Mouse (Mus musculus): ENCODE results near the gene Gnl3. TPM values are rescaled to one million over a fixed set of nuclear protein-coding genes. Genes with fewer than 3 reads are reported as not detected.

Gene Gnl3
- total and polyA plus RNA-seq, 3 experiments: 136 to 365 (median 321) TPM

DNA sequence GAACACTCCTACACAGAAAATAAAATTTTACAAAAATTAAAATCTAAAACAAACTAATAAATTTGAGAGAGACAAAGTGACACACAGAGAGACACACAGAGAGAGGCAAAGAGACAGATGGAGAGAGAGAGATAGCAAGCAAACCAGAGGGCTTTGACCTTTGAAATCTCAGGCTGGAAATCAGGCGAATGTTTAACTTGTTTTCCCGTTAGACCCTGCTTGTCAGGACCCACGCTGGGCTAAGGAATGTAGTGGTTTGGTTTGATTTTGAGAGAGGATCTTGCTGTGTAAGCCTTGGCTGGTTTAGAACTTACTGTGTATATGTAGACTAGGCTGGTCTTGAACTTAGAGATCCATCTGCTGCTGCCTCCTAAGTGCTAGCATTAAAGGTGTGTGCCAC lies 42.7 kb downstream of the Gnl3 start:
- TF ChIP-seq KAT2A (IDR thresholded peaks at IDR 0.05; ENCODE audit: insufficient replicate concordance, low read length) (no peak), NELFE (IDR thresholded peaks at IDR 0.05; ENCODE audit: low read depth, low read length) (no peak), JUND (conservative IDR thresholded peaks at IDR 0.05; ENCODE audit: low read depth, low read length) (no peak), ZC3H11A (IDR thresholded peaks at IDR 0.05; ENCODE audit: low read depth, low read length) (no peak), USF2 (conservative IDR thresholded peaks at IDR 0.05; ENCODE audit: low read depth, low read length) (no peak), JUN (IDR thresholded peaks at IDR 0.05; ENCODE audit: insufficient read depth, low read depth, low read length) (no peak), HCFC1 (IDR thresholded peaks at IDR 0.05; ENCODE audit: low read depth, low read length) (no peak), SMC3 (IDR thresholded peaks at IDR 0.05; ENCODE audit: low read depth, low read length) (no peak), NRF1 (IDR thresholded peaks at IDR 0.05; ENCODE audit: low read depth, low read length) (no peak), EP300 (IDR thresholded peaks at IDR 0.05; ENCODE audit: low read length) (no peak)
- no peaks in the 10 kb centered on the region for H3K79me2 ChIP-seq (replicated peaks; ENCODE audit: control insufficient read depth, extremely low read depth, insufficient read depth, poor library complexity, severe bottlenecking)
- H3K4me2 ChIP-seq (ENCODE audit: insufficient read depth, low read depth, poor library complexity, severe bottlenecking): no peak overlapping the region
- H3K27me3 ChIP-seq (replicated peaks): no peaks in the 10 kb centered on the region
- no peak for DNase-seq (ENCODE audit: extremely low read depth)
- dilution Hi-C loops (cut with MboI; ENCODE audit: extremely low pct_ligation_motif_present, extremely low pct_unique_long_range_greater_than_20kb, low sequenced_read_pairs) (no loop called here), in situ Hi-C loops (cut with MboI; ENCODE audit: low pct_ligation_motif_present, low pct_unique_long_range_greater_than_20kb, low sequenced_read_pairs) (no loop called here)
- H3K9ac ChIP-seq (ENCODE audit: insufficient read depth, low read depth): no peak overlapping the region
- no peaks in the 10 kb centered on the region for H3K4me1 ChIP-seq (ENCODE audit: control insufficient read depth in 1 of 2, insufficient read depth in 2 of 2)
- no peak overlapping the region for H3K4me3 ChIP-seq (replicated peaks in 1 of 3; ENCODE audit: low read depth in 2 of 3, low read length in 2 of 3, poor library complexity in 1 of 3)
- no peaks in the 10 kb centered on the region for H3K9me3 ChIP-seq (replicated peaks; ENCODE audit: low read length)
- H3K27ac ChIP-seq (ENCODE audit: insufficient read depth, low read depth): no peak overlapping the region
- peaks cover 18 to 62% of the 10 kb centered on the region in 2 experiments for H3K36me3 ChIP-seq (replicated peaks in 1 of 2; ENCODE audit: control insufficient read depth in 1 of 2, insufficient read depth in 1 of 2, low read length in 1 of 2)

DNA sequence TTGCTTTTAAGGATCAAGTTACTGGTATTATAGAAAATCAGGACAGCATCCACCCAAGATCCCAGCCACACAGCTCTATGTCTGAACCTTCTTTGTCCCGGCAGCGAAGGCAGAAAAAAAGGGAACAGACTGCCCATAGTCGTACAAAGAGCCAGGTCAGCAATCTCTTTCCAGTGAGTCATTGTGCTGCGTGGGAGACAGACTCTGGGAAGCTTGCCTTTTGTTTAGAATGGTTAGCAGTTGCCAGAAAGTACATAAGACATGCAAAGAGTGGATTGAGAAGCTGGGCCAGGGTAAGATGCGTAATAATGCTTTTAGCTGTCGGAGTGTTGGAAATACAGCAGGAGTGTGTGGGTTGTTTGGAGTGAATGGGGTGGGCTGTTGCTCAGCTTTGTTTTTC lies 44.7 kb downstream of the Gnl3 start:
- no peaks in the 10 kb centered on the region for H3K9me3 ChIP-seq (replicated peaks; ENCODE audit: low read length)
- no peak overlapping the region for H3K9ac ChIP-seq (ENCODE audit: insufficient read depth, low read depth)
- no peak overlapping the region for H3K4me3 ChIP-seq (replicated peaks in 1 of 3; ENCODE audit: low read depth in 2 of 3, low read length in 2 of 3, poor library complexity in 1 of 3)
- no peaks in the 10 kb centered on the region for H3K4me1 ChIP-seq (ENCODE audit: control insufficient read depth in 1 of 2, insufficient read depth in 2 of 2)
- peaks cover 22 to 68% of the 10 kb centered on the region in 2 experiments for H3K36me3 ChIP-seq (replicated peaks in 1 of 2; ENCODE audit: control insufficient read depth in 1 of 2, insufficient read depth in 1 of 2, low read length in 1 of 2)
- DNase-seq (ENCODE audit: extremely low read depth): no peak
- in situ Hi-C loops (cut with MboI; ENCODE audit: low pct_ligation_motif_present, low pct_unique_long_range_greater_than_20kb, low sequenced_read_pairs) (no loop called here), dilution Hi-C loops (cut with MboI; ENCODE audit: extremely low pct_ligation_motif_present, extremely low pct_unique_long_range_greater_than_20kb, low sequenced_read_pairs) (no loop called here)
- no peak overlapping the region for H3K4me2 ChIP-seq (ENCODE audit: insufficient read depth, low read depth, poor library complexity, severe bottlenecking)
- no peak for TF ChIP-seq SMC3 (IDR thresholded peaks at IDR 0.05; ENCODE audit: low read depth, low read length)
- TF ChIP-seq HCFC1 (IDR thresholded peaks at IDR 0.05; ENCODE audit: low read depth, low read length): no peak
- no peak for TF ChIP-seq GABPA (IDR thresholded peaks at IDR 0.05; ENCODE audit: insufficient replicate concordance, low read depth, low read length)
- TF ChIP-seq NRF1 (IDR thresholded peaks at IDR 0.05; ENCODE audit: low read depth, low read length): no peak
- no peaks in the 10 kb centered on the region for H3K27me3 ChIP-seq (replicated peaks)
- no peak overlapping the region for H3K27ac ChIP-seq (ENCODE audit: insufficient read depth, low read depth)
- no peaks in the 10 kb centered on the region for H3K79me2 ChIP-seq (replicated peaks; ENCODE audit: control insufficient read depth, extremely low read depth, insufficient read depth, poor library complexity, severe bottlenecking)

Other genes with a start within 250 kb of the Gnl3 start
- gene Tmem110, start 193.6 kb downstream of the Gnl3 start, total RNA-seq (2012; rRNA removed): 15.7 and 19.4 TPM in 2 replicates
- gene Tmem110, start 193.6 kb downstream of the Gnl3 start, total RNA-seq (2014; rRNA removed): 10.3 and 10.4 TPM in 2 replicates
- 25.1 and 26.2 TPM in 2 replicates for gene Tmem110, start 193.6 kb downstream of the Gnl3 start, polyA plus RNA-seq (2012; ENCODE audit: insufficient read length, low read depth)
- gene Mustn1, start 140.0 kb downstream of the Gnl3 start, total RNA-seq (2012; rRNA removed): 0.29 and 0.30 TPM in 2 replicates
- gene Mustn1, start 140.0 kb downstream of the Gnl3 start, total RNA-seq (2014; rRNA removed): 0.19 TPM in 1 of 2 replicates, not detected in the other
- 0.33 and 0.44 TPM in 2 replicates for gene Mustn1, start 140.0 kb downstream of the Gnl3 start, polyA plus RNA-seq (2012; ENCODE audit: insufficient read length, low read depth)
- gene Itih4, start 132.7 kb downstream of the Gnl3 start, total RNA-seq (2012; rRNA removed): not detected in 2 replicates
- not detected in 2 replicates for gene Itih4, start 132.7 kb downstream of the Gnl3 start, total RNA-seq (2014; rRNA removed)
- not detected in 2 replicates for gene Itih4, start 132.7 kb downstream of the Gnl3 start, polyA plus RNA-seq (2012; ENCODE audit: insufficient read length, low read depth)
- not detected in 2 replicates for gene Itih3, start 95.4 kb downstream of the Gnl3 start, total RNA-seq (2012; rRNA removed)
- gene Itih3, start 95.4 kb downstream of the Gnl3 start, total RNA-seq (2014; rRNA removed): not detected in 2 replicates
- not detected in 2 replicates for gene Itih3, start 95.4 kb downstream of the Gnl3 start, polyA plus RNA-seq (2012; ENCODE audit: insufficient read length, low read depth)
- 0.04 TPM in 1 of 2 replicates, not detected in the other for gene Itih1, start 75.9 kb downstream of the Gnl3 start, total RNA-seq (2012; rRNA removed)
- gene Itih1, start 75.9 kb downstream of the Gnl3 start, total RNA-seq (2014; rRNA removed): not detected in 2 replicates
- not detected in 2 replicates for gene Itih1, start 75.9 kb downstream of the Gnl3 start, polyA plus RNA-seq (2012; ENCODE audit: insufficient read length, low read depth)
- gene Nek4, start 67.8 kb downstream of the Gnl3 start, total RNA-seq (2012; rRNA removed): 15.5 and 17.4 TPM in 2 replicates
- gene Nek4, start 67.8 kb downstream of the Gnl3 start, total RNA-seq (2014; rRNA removed): 17.1 and 17.5 TPM in 2 replicates
- 17.6 and 18.3 TPM in 2 replicates for gene Nek4, start 67.8 kb downstream of the Gnl3 start, polyA plus RNA-seq (2012; ENCODE audit: insufficient read length, low read depth)
- 12.6 and 13.8 TPM in 2 replicates for gene Glt8d1, start 17.8 kb downstream of the Gnl3 start, total RNA-seq (2012; rRNA removed)
- gene Glt8d1, start 17.8 kb downstream of the Gnl3 start, total RNA-seq (2014; rRNA removed): 22.5 and 24.9 TPM in 2 replicates
- gene Glt8d1, start 17.8 kb downstream of the Gnl3 start, polyA plus RNA-seq (2012; ENCODE audit: insufficient read length, low read depth): 11.1 and 11.7 TPM in 2 replicates
- 150 and 179 TPM in 2 replicates for gene Spcs1, start 17.5 kb downstream of the Gnl3 start, total RNA-seq (2012; rRNA removed)
- gene Spcs1, start 17.5 kb downstream of the Gnl3 start, total RNA-seq (2014; rRNA removed): 344 and 351 TPM in 2 replicates
- gene Spcs1, start 17.5 kb downstream of the Gnl3 start, polyA plus RNA-seq (2012; ENCODE audit: insufficient read length, low read depth): 176 and 181 TPM in 2 replicates
- 20.4 and 25.6 TPM in 2 replicates for gene Pbrm1, start within 50 bp of the Gnl3 start, total RNA-seq (2012; rRNA removed)
- gene Pbrm1, start within 50 bp of the Gnl3 start, total RNA-seq (2014; rRNA removed): 22.6 and 24.6 TPM in 2 replicates
- 22.5 and 28.8 TPM in 2 replicates for gene Pbrm1, start within 50 bp of the Gnl3 start, polyA plus RNA-seq (2012; ENCODE audit: insufficient read length, low read depth)
- gene Smim4, start 109.8 kb upstream of the Gnl3 start, total RNA-seq (2012; rRNA removed): 38.0 and 45.8 TPM in 2 replicates
- 13.5 and 19.1 TPM in 2 replicates for gene Smim4, start 109.8 kb upstream of the Gnl3 start, total RNA-seq (2014; rRNA removed)
- 24.0 and 26.1 TPM in 2 replicates for gene Smim4, start 109.8 kb upstream of the Gnl3 start, polyA plus RNA-seq (2012; ENCODE audit: insufficient read length, low read depth)
- gene Nt5dc2, start 111.9 kb upstream of the Gnl3 start, total RNA-seq (2012; rRNA removed): 41.6 and 52.5 TPM in 2 replicates
- gene Nt5dc2, start 111.9 kb upstream of the Gnl3 start, total RNA-seq (2014; rRNA removed): 2.9 and 4.0 TPM in 2 replicates
- 3.3 and 5.7 TPM in 2 replicates for gene Nt5dc2, start 111.9 kb upstream of the Gnl3 start, polyA plus RNA-seq (2012; ENCODE audit: insufficient read length, low read depth)
- 3.9 and 4.4 TPM in 2 replicates for gene Stab1, start 149.5 kb upstream of the Gnl3 start, total RNA-seq (2012; rRNA removed)
- 4.6 and 5.8 TPM in 2 replicates for gene Stab1, start 149.5 kb upstream of the Gnl3 start, total RNA-seq (2014; rRNA removed)
- gene Stab1, start 149.5 kb upstream of the Gnl3 start, polyA plus RNA-seq (2012; ENCODE audit: insufficient read length, low read depth): 11.2 TPM in 2 replicates
- gene Tnnc1, start 189.2 kb upstream of the Gnl3 start, total RNA-seq (2012; rRNA removed): 0.25 and 0.29 TPM in 2 replicates
- gene Tnnc1, start 189.2 kb upstream of the Gnl3 start, total RNA-seq (2014; rRNA removed): 0.63 and 0.86 TPM in 2 replicates
- 0.66 and 1.0 TPM in 2 replicates for gene Tnnc1, start 189.2 kb upstream of the Gnl3 start, polyA plus RNA-seq (2012; ENCODE audit: insufficient read length, low read depth)
- 76.1 and 85.2 TPM in 2 replicates for gene Nisch, start 197.8 kb upstream of the Gnl3 start, total RNA-seq (2012; rRNA removed)
- gene Nisch, start 197.8 kb upstream of the Gnl3 start, total RNA-seq (2014; rRNA removed): 43.1 and 46.3 TPM in 2 replicates
- 149 and 180 TPM in 2 replicates for gene Nisch, start 197.8 kb upstream of the Gnl3 start, polyA plus RNA-seq (2012; ENCODE audit: insufficient read length, low read depth)
- 1.0 and 1.1 TPM in 2 replicates for gene Sema3g, start 198.7 kb upstream of the Gnl3 start, total RNA-seq (2012; rRNA removed)
- 0.36 and 0.47 TPM in 2 replicates for gene Sema3g, start 198.7 kb upstream of the Gnl3 start, total RNA-seq (2014; rRNA removed)
- 0.93 and 0.94 TPM in 2 replicates for gene Sema3g, start 198.7 kb upstream of the Gnl3 start, polyA plus RNA-seq (2012; ENCODE audit: insufficient read length, low read depth)
- 11.1 and 13.9 TPM in 2 replicates for gene Phf7, start 232.2 kb upstream of the Gnl3 start, total RNA-seq (2012; rRNA removed)
- 13.5 and 14.3 TPM in 2 replicates for gene Phf7, start 232.2 kb upstream of the Gnl3 start, total RNA-seq (2014; rRNA removed)
- 10.0 and 12.5 TPM in 2 replicates for gene Phf7, start 232.2 kb upstream of the Gnl3 start, polyA plus RNA-seq (2012; ENCODE audit: insufficient read length, low read depth)
- 56.6 and 58.0 TPM in 2 replicates for gene Bap1, start 232.3 kb upstream of the Gnl3 start, total RNA-seq (2012; rRNA removed)
- 61.8 and 62.0 TPM in 2 replicates for gene Bap1, start 232.3 kb upstream of the Gnl3 start, total RNA-seq (2014; rRNA removed)
- gene Bap1, start 232.3 kb upstream of the Gnl3 start, polyA plus RNA-seq (2012; ENCODE audit: insufficient read length, low read depth): 87.7 and 100 TPM in 2 replicates

Data from CH12.LX (cell line).